Mouse (Mus musculus) MEL (cell line): ENCODE results near the gene Defb43. TPM values are rescaled to one million over a fixed set of nuclear protein-coding genes. Genes with fewer than 3 reads are reported as not detected.

Experiments
- DNase-seq: peaks from one replicate; pipeline ENCODE4 v3.0.0; 2011; ENCODE audit warnings: low read depth, low spot score
- H3K27ac ChIP-seq: 2 replicates; pipeline ENCODE4 v1.5.1; 2012; ENCODE audit warnings: low read depth, mild to moderate bottlenecking, control low read depth, low read length, moderate library complexity; ENCODE audit not compliant: control insufficient read depth
- H3K27me3 ChIP-seq, 2 experiments: fragments of 150-350 bp in 1 of 2; sonication (generic) in 1 of 2; 2 replicates each; pipeline ENCODE4 v1.6.1; 2012; ENCODE audit warnings: low read length in 2 of 2, mild to moderate bottlenecking in 2 of 2, improper control_type of control experiment in 1 of 2, moderate library complexity in 1 of 2; ENCODE audit not compliant: insufficient read depth in 2 of 2, control insufficient read depth in 1 of 2
- H3K36me3 ChIP-seq, 2 experiments: 2 replicates each; pipeline ENCODE4 v1.6.1; 2012 to 2014; ENCODE audit warnings: low read length in 2 of 2, improper control_type of control experiment in 1 of 2, inconsistent platforms in 1 of 2, mild to moderate bottlenecking in 1 of 2; ENCODE audit not compliant: insufficient read depth in 2 of 2, control insufficient read depth in 1 of 2
- H3K4me1 ChIP-seq, 2 experiments: fragments of 150-350 bp in 1 of 2; sonication (generic) in 1 of 2; 2 replicates each; pipeline ENCODE4 v1.6.1; 2012; ENCODE audit warnings: low read length in 2 of 2, improper control_type of control experiment in 1 of 2, mild to moderate bottlenecking in 1 of 2; ENCODE audit not compliant: insufficient read depth in 2 of 2, control insufficient read depth in 1 of 2
- H3K4me3 ChIP-seq, 2 experiments: fragments of 150-350 bp in 1 of 2; sonication (generic) in 1 of 2; 2 replicates each; pipeline ENCODE4 v1.5.1; 2012; ENCODE audit warnings: low read depth in 2 of 2, low read length in 2 of 2, mild to moderate bottlenecking in 2 of 2, moderate library complexity in 2 of 2, control low read depth in 1 of 2, improper control_type of control experiment in 1 of 2; ENCODE audit not compliant: control insufficient read depth in 1 of 2, insufficient read depth in 1 of 2
- H3K79me2 ChIP-seq: 2 replicates; pipeline ENCODE4 v1.6.1; 2012; ENCODE audit warnings: mild to moderate bottlenecking, low read length, moderate library complexity; ENCODE audit not compliant: control insufficient read depth, poor library complexity, insufficient read depth
- H3K9ac ChIP-seq: 2 replicates; pipeline ENCODE4 v1.6.1; 2012; ENCODE audit warnings: low read depth, mild to moderate bottlenecking, control low read depth, low read length, moderate library complexity; ENCODE audit not compliant: control insufficient read depth, poor library complexity, severe bottlenecking
- H3K9me3 ChIP-seq: fragments of 150-350 bp; sonication (generic); replicated peaks from 2 replicates; pipeline ENCODE4 v1.6.1; 2012; ENCODE audit warnings: mild to moderate bottlenecking, low read length, improper control_type of control experiment, moderate library complexity; ENCODE audit not compliant: insufficient read depth
- BHLHE40 ChIP-seq: IDR thresholded peaks from 2 replicates; pipeline ENCODE4 v1.6.1; 2012; ENCODE audit warnings: low read depth, mild to moderate bottlenecking, inconsistent platforms, low read length, improper control_type of control experiment, borderline replicate concordance
- E2F4 ChIP-seq: IDR thresholded peaks from 2 replicates; pipeline ENCODE4 v1.6.1; 2011; ENCODE audit warnings: low read depth, low read length, improper control_type of control experiment, borderline replicate concordance
- EP300 ChIP-seq, 2 experiments: IDR thresholded peaks; 2 replicates each; pipeline ENCODE4 v1.6.1; 2011; ENCODE audit warnings: improper control_type of control experiment in 2 of 2, low read length in 2 of 2, low read depth in 1 of 2, mild to moderate bottlenecking in 1 of 2
- ETS1 ChIP-seq: IDR thresholded peaks from 2 replicates; pipeline ENCODE4 v1.6.1; 2012; ENCODE audit warnings: low read depth, mild to moderate bottlenecking, inconsistent platforms, low read length, improper control_type of control experiment, moderate library complexity
- GATA1 ChIP-seq: IDR thresholded peaks from 2 replicates; pipeline ENCODE4 v1.6.1; 2011; ENCODE audit warnings: low read depth, low read length, improper control_type of control experiment
- JUND ChIP-seq: IDR thresholded peaks from 2 replicates; pipeline ENCODE4 v1.6.1; 2011; ENCODE audit warnings: low read depth, mild to moderate bottlenecking, improper control_type of control experiment, low read length
- MYC ChIP-seq: IDR thresholded peaks from 2 replicates; pipeline ENCODE4 v1.6.1; 2011; ENCODE audit warnings: low read depth, mild to moderate bottlenecking, low read length, improper control_type of control experiment, moderate library complexity
- NELFE ChIP-seq: IDR thresholded peaks from 2 replicates; pipeline ENCODE4 v1.6.1; 2011; ENCODE audit warnings: low read depth, low read length, improper control_type of control experiment
- NRF1 ChIP-seq: IDR thresholded peaks from 2 replicates; pipeline ENCODE4 v1.6.1; 2014; ENCODE audit warnings: low read depth, mild to moderate bottlenecking, inconsistent platforms, low read length, improper control_type of control experiment, moderate library complexity; ENCODE audit not compliant: poor library complexity, insufficient read depth, severe bottlenecking
- RAD21 ChIP-seq: IDR thresholded peaks from 2 replicates; pipeline ENCODE4 v1.6.1; 2011; ENCODE audit warnings: mild to moderate bottlenecking, low read depth, low read length, improper control_type of control experiment
- RCOR1 ChIP-seq: IDR thresholded peaks from 2 replicates; pipeline ENCODE4 v1.6.1; 2012; ENCODE audit warnings: low read depth, mild to moderate bottlenecking, inconsistent platforms, low read length, improper control_type of control experiment
- TAL1 ChIP-seq: IDR thresholded peaks from 2 replicates; pipeline ENCODE4 v1.6.1; 2012; ENCODE audit warnings: mild to moderate bottlenecking, inconsistent platforms, low read length, moderate library complexity, mixed read lengths
- TCF12 ChIP-seq: IDR thresholded peaks from 2 replicates; pipeline ENCODE4 v1.6.1; 2014; ENCODE audit warnings: low read depth, mild to moderate bottlenecking, inconsistent platforms, low read length, improper control_type of control experiment, moderate library complexity
- UBTF ChIP-seq: IDR thresholded peaks from 2 replicates; pipeline ENCODE4 v1.6.1; 2012; ENCODE audit warnings: low read depth, mild to moderate bottlenecking, inconsistent platforms, low read length, improper control_type of control experiment, moderate library complexity, borderline replicate concordance; ENCODE audit not compliant: insufficient read depth
- ZC3H11A ChIP-seq: IDR thresholded peaks from 2 replicates; pipeline ENCODE4 v1.6.1; 2012; ENCODE audit warnings: low read depth, mild to moderate bottlenecking, inconsistent platforms, low read length, improper control_type of control experiment
- ZNF384 ChIP-seq: IDR thresholded peaks from 2 replicates; pipeline ENCODE4 v1.6.1; 2012; ENCODE audit warnings: low read depth, mild to moderate bottlenecking, inconsistent platforms, low read length, improper control_type of control experiment
- polyA plus RNA-seq, 2 experiments: library from polyadenylated mRNA; stranded (reverse) in 1 of 2; unstranded in 1 of 2; fragments of >175 nt in 1 of 2; fragments of >200 nt in 1 of 2; gene quantifications; 2 replicates each; pipeline versions ENCODE4 v1.2.1 to v1.2.4; 2012; ENCODE audit warnings: low replicate concordance in 2 of 2, low read depth in 1 of 2; ENCODE audit not compliant: insufficient read length in 2 of 2, insufficient read depth in 1 of 2, missing spikeins in 1 of 2
- total RNA-seq: library from RNA; depleted of rRNA; stranded (reverse); fragments of 300-350 nt; gene quantifications from 2 replicates; pipeline ENCODE4 v1.2.3, GENCODE M21; 2012

Gene Defb43
- total and polyA plus RNA-seq, 3 experiments = not detected

DNA sequence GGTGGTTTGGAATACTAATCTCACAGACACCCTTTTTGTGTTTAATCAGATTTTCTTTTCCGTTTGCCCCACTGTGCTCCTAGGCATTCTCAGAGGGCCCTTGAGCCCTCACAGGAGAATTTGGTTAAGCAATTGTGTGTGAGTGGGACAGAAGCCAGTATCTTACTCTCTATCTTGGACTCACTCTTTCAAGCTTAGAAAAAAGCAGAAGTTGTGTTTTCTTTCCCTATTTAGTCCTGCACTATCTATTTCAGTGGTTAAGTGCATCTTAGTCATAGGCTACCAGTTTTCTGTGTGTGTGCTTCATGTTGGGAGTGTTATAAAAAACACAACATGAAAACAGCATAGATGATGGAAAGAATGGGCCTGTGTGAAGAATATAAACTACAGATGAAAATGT lies 31.8 kb upstream of the Defb43 start:
- H3K27ac ChIP-seq = no peak overlapping the region
- TF ChIP-seq RAD21 (no peak), ZNF384 (peak; percentile 66), GATA1 (peak; percentile 92), ZC3H11A (no peak), BHLHE40 (no peak), TCF12 (peak; percentile 36; the same call in 1 of the 2 replicates), RCOR1 (peak; percentile 77), ETS1 (peak; percentile 52; the same call in 1 of the 2 replicates), NELFE (no peak), EP300 (IDR thresholded peaks at IDR 0.05; ENCODE audit: low read depth in 1 of 2, low read length in 2 of 2) (peak; percentile 76 to 91), JUND (peak; percentile 67; the same call in 1 of the 2 replicates), NRF1 (no peak)
- peak; percentile 84 for DNase-seq
- H3K79me2 ChIP-seq = no peaks in the 10 kb centered on the region
- H3K9ac ChIP-seq = no peak overlapping the region
- H3K4me3 ChIP-seq = no peak overlapping the region
- H3K27me3 ChIP-seq = no peaks in the 10 kb centered on the region; a peak in 1 of 4 replicates
- H3K4me1 ChIP-seq = peaks cover 3 to 8% of the 10 kb centered on the region in 2 experiments
- H3K9me3 ChIP-seq = no peaks in the 10 kb centered on the region
- H3K36me3 ChIP-seq = peaks cover 0 to 8% of the 10 kb centered on the region in 2 experiments; a peak in 2 of 4 replicates

DNA sequence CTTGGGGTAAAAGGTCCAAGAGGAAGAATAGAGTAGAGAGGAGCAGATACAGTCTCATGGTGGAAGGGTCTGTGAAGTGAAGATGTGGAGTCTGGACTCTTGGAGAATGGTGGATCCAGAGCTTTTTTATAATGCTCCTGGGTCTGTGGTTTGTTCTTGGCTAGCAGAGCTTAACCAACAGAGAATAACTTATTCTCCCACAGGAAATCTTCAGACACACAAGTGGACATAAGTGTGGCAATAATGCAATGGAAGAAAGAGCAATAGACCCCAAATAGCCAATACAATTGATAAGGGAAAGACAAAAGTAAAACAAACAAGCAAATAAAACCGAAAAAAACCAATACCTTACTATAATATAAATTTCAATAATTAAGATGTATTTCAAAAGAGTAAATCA lies 27.2 kb upstream of the Defb43 start, which contains the start of gene Defb48:
Defb48 (minus strand) TSS at position 101 of the 400 bp plus-strand sequence.
- Histone ChIP-seq H3K9me3 (no peaks in the 10 kb centered on the region), H3K27ac (no peak within 1 kb of the TSS), H3K36me3 (peaks cover 0 to 5% of the 10 kb centered on the region in 2 experiments; a peak in 2 of 4 replicates), H3K4me1 (peaks cover 3 to 6% of the 10 kb centered on the region in 2 experiments), H3K9ac (no peak within 1 kb of the TSS), H3K27me3 (no peaks in the 10 kb centered on the region; a peak in 1 of 4 replicates), H3K4me3 (no peak within 1 kb of the TSS), H3K79me2 (no peaks in the 10 kb centered on the region)
- no peak for TF ChIP-seq TAL1
- TF ChIP-seq E2F4 = no peak
- no peak for TF ChIP-seq NELFE
- TF ChIP-seq MYC = no peak
- TF ChIP-seq UBTF = no peak
- DNase-seq = no peak
